Mouse (Mus musculus): ENCODE data around the gene Coro1b.
A peak's percentile ranks its signal among the peaks of the same experiment; 100 is the strongest.

Coro1b gene

DNA sequence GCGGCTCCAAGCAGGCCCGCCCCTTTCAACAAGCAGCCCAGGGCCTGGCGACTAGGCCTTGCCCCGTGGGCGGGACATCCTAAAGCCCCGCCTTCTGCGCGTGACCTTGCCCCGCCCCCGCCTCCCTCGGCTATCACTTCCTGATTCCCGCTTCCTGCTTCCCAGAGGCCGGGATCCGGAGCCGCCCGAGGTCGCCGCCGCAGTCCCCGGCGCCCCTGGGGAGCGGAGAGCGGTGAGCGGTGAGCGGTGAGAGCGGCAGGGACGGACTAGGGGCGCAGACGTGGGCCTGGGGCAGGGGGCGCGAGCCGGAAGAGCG lies at the start of gene Coro1b:
Gene Coro1b, plus strand, starts transcription at position 129 of the 316 bp plus-strand sequence.
- DNase-seq (ENCODE audit: low spot score in 2 of 2) = peak; percentile 97 to 98

DNA sequence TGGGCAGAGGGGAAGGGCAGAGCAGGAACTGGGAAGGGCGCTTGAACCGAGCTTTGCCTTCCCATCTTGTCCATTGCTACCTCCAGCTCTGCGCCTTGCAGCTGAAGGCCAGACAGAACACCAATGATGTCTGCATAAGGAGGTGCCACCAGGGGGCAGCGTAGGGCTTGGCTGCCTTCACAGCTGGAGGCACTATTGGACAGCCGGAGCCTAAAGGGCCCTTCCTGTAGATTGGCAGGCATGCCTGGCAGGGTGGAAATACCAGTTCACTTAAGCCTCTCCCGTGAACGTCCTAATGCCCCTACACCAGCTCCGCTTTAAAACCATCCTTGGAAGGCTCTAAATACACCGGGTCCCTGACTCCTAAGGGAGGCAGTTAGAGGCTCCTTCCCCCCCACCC lies 49.4 kb upstream of the Coro1b start:
- DNase-seq (ENCODE audit: low spot score in 2 of 2) = peak; percentile 87 to 88

DNA sequence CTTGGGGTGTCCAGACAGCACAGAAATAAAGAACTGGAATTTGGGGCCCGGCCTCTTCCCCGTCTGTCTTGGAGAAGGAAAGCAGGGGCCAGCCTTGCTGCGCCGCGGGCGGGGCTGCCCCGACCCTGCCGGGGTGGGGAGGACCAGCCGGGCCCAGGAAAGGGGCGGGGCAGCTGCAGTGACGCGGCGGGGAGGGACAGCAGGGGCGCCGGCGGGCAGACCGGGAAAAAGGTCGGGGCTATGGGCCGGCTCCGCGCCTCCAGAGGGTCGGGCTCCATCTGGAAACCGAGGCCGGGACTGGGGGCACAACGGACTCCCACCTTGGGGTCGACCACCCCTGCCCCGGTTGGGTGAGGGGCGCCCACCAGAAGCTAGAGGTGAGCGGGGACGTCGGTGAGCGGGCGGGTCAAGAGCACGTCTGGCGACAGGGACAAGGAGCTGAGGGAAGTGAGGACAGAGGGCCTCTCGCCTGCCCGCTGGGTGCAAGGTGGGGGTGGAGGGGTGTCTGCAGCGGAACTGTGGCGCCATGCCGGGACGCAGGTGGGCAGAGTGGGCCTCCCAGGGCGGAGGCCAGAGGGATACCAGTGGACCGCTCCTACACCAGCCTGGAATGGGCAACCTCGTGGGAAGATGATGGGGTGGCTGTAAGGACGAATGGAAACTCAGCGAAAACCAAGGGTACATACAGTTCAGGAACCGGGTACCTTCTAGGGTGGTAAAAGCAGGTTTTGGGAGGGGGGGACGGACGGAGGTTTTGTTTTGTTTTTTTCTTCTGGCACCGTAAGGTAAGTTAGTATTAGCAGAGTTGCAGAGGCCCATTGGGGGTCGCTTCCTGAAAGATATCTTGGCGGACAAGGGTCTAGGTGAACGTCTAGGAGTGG lies 48.3 kb upstream of the Coro1b start, which contains the start of gene Pitpnm1:
Gene Pitpnm1, plus strand, starts transcription at position 162 of the 881 bp plus-strand sequence.
- peak in 1 of 2 experiments; percentile 30 for DNase-seq (ENCODE audit: low spot score in 2 of 2)

DNA sequence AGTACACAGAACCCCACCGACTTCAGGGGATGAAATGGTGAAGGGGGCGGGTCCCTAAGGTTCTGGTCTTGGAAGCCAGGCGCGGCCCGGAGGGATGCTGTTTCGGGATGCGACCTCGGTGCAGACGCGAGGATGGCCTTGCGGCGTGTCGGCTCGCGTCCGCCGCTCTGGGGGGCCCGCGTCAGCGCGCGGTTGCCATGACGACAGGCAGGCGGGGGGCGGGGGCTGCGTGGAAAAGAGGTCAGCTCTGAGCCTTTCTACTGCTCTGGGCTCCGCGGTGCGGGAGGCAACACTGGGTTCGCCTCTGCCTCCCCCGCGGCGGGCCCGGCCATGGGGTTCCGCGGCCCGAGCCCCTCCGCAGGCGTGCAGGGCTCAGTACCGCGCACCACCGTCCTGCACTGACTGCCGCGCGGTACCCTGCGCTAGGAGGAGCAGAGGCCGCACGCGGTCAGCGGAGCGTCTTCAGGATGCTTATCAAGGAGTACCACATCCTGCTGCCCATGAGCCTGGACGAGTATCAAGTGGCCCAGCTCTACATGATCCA lies 47.6 kb upstream of the Coro1b start:
- peak in 1 of 2 experiments; percentile 70 for DNase-seq (ENCODE audit: low spot score in 2 of 2)

DNA sequence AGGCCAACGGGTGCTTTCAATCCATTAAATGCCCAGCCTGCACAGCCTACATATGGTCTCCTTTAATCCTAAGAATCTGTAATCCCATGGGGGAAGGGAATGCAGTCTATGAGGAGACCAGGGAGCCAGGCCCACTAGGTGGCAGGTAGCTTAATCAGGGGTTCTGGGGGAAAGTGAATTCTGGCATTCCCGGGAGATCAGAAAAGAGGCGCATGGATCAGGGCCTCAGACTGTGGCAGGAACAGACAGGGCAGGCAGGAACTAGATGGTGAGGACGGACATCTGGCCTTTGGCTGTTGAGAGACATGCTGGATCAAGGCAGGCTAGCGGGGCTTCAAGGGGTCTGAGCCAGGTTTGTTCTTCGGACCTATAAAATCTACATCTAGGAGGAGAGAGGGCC lies 47.0 kb upstream of the Coro1b start:
- DNase-seq (ENCODE audit: low spot score in 2 of 2) = no peak

DNA sequence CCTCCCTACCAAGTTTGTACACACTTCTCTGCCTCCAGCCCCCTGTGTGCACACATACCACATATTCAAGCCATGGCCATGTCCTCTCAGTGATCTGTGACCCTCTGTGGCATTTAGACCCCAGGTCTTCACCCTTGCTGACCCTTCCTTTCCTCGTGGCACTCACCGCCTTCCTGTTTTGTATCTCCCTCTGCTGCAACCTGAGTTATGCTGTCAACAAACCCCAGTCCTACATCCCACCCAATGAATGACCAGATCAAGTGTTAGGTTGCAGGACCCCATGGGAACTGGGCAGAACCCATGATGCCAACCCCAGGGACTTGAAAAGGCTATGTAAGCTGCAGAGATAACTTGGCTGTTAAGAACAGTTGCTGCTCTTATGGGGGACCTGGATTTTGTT lies 46.4 kb upstream of the Coro1b start:
- DNase-seq (ENCODE audit: low spot score in 2 of 2) = no peak

DNA sequence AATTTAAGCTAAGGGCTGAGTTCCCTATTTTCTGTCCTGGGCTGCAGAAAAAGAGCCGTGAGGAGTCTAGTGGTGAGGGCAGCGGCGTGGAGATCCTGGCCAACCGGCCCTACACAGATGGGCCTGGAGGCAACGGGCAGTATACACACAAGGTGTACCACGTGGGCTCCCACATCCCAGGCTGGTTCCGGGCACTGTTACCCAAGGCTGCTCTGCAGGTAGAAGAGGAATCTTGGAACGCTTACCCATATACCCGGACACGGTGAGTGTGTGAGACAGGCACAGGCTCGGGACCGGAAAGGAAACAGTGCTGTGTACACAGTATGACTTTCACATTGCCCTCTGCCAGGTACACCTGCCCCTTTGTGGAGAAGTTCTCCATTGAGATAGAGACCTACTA lies 45.8 kb upstream of the Coro1b start:
- no peak for DNase-seq (ENCODE audit: low spot score in 2 of 2)

DNA sequence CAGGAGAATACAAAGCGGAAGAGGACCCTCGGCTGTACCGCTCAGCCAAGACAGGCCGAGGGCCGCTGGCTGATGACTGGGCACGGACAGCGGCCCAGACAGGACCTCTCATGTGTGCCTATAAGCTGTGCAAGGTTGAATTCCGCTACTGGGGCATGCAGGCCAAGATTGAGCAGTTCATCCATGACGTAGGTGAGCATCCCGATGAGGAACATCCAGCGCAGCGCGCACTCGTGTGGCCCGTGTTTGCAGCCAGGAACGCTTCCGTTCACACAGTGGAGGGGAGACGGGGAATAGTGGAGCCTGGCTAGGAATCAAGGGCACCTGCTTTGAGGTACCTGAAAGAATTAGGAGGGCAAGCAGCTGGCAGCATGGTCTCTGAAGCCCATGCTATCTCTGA lies 45.1 kb upstream of the Coro1b start:
- no peak for DNase-seq (ENCODE audit: low spot score in 2 of 2)

DNA sequence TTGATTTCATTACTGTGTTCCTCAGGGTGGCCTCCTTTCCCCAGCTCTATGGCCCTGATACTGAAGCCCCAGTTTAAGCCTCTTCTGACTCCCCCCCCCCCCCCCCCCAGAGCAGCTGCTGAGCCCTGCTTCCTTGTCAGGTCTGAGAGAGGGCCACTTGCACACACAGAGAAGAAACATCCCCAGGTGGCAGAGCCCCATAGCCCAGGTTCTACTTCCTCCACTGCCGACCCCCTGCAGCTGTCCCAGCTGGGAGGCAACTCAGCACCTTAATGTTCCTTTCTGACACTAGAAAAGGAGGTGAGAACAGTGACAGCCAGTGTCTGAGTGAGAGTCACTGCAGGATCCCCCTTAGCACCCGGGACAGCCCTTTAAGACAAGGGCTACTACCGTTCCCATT lies 44.6 kb upstream of the Coro1b start:
- no peak for DNase-seq (ENCODE audit: low spot score in 2 of 2)

DNA sequence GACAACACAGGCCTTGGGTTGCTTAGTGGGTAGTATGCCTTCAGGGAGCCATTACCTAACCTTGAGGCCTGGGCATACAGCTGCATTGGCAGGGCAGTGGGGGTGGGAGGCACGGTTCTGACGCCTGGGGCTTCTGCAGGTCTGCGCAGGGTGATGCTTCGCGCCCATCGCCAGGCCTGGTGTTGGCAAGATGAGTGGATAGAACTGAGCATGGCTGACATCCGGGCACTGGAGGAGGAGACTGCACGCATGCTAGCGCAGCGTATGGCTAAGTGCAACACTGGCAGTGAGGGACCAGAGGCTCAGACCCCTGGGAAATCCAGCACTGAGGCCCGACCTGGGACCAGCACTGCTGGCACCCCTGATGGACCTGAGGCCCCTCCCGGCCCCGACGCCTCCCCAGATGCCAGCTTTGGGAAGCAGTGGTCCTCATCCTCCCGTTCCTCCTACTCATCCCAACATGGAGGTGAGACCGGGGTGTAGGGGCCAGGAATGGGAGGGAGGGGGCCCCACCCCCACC lies 43.7 kb upstream of the Coro1b start:
- DNase-seq (ENCODE audit: low spot score in 2 of 2) = no peak

DNA sequence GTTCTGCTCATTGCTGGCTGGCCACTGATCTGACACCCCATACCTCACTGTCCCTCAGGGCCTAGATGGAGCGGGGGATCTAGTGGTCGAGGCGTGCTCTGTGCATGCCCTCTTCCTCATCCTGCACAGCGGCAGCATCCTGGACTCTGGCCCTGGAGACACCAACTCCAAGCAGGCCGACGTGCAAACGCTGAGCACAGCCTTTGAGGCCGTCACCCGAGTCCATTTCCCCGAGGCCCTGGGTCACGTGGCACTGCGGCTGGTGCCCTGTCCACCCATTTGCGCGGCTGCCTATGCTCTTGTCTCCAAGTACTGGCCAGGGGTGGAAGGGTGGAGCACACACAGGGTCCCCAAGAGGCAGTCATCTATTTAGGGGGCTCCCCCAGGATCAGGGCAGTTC lies 41.8 kb upstream of the Coro1b start:
- DNase-seq (ENCODE audit: low spot score in 2 of 2) = no peak

DNA sequence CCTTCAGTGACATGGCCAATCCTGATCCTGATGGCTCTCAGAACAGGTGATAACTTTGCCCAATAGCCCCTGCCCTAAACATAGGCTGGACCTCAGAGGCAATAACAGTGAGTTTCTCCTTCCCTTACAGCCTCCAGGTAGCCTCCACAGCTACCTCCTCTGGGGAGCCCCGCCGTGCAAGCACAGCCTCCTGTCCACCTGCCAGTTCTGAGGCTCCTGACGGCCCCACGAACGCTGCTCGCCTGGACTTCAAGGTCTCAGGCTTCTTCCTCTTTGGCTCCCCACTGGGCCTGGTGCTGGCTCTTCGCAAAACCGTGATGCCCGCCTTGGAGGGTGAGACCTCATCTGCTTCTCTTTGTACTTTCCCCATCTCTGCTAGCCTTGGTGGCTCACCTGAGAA lies 39.9 kb upstream of the Coro1b start:
- no peak for DNase-seq (ENCODE audit: low spot score in 2 of 2)

DNA sequence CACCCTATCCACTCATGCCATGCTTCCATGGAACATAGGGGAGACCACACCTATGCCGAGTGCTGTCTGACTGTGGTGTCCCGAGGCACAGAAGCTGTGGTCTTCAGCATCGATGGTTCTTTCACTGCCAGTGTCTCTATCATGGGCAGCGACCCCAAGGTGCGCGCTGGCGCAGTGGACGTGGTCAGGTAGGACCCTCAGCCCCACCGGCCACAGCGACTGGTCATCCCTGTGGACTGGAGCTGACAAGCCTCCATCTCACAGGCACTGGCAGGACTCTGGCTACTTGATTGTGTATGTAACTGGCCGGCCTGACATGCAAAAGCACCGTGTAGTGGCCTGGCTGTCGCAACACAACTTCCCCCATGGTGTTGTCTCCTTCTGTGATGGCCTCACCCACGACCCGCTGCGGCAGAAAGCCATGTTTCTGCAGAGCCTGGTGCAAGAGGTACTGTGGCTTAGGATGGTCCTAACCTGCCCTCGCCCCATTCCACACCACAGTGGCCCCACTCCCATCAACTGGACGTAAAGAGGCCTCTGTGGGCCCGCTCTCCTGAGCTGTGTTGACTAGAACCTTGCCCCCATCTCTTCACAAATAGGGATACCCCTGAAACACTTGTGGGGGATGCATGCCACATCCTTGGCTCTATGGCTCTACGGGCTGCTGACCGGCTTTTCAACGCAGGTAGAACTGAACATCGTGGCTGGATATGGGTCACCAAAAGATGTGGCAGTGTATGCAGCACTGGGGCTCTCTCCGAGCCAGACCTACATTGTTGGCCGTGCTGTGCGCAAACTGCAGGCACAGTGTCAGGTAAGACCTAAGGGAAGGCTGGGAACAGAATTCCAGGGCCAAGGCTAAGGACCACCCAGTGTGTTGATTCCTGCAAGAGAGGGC lies 36.1 kb upstream of the Coro1b start:
- no peak for DNase-seq (ENCODE audit: low spot score in 2 of 2)

DNA sequence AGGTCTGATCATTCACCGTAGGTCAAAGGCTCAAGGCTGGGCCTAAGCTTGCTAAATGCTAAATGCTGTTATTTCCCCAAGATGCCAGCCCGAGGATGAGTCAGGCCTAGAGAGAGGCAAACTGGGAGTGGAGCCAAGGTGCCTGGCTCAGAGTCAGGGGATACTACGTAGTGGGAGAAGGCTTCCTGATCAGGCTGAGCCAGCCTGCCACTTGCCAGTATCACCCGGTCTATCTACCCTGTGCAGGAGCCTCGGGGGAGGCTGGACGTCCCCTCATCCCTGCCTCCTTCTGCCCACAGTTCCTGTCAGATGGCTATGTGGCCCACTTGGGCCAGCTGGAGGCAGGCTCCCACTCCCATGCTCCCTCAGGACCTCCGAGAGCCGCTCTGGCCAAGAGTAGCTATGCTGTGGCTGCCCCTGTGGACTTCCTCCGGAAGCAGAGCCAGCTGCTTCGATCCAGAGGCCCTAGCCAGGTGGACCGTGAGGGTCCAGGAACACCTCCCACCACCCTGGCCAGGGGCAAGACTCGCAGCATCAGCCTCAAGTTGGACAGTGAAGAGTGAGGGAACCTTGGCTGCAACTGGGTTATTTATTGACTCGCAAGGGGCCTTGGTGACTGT lies 35.1 kb upstream of the Coro1b start:
- DNase-seq (ENCODE audit: low spot score in 2 of 2) = peak in 1 of 2 experiments; percentile 72

DNA sequence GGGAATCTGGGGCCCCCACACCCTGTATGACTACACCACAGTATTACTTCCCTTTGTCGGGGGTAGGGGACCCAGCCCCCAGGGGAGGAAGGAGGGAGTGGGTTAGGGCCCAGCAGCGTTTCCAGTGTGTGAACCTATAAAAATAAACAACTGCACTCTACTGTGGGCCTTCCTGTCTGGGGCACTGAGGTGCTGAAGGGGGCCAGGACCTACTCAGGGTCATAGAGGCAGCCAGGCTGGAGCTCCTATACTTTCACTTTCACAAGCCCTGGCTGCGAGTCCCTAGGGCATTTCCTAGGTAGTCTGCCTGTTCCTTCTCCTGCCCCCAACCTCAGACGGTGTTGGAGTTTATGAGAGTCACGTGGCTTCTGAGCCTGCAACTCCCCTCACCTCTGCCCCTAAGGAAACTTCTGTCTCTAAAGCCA lies 34.6 kb upstream of the Coro1b start:
- no peak for DNase-seq (ENCODE audit: low spot score in 2 of 2)

DNA sequence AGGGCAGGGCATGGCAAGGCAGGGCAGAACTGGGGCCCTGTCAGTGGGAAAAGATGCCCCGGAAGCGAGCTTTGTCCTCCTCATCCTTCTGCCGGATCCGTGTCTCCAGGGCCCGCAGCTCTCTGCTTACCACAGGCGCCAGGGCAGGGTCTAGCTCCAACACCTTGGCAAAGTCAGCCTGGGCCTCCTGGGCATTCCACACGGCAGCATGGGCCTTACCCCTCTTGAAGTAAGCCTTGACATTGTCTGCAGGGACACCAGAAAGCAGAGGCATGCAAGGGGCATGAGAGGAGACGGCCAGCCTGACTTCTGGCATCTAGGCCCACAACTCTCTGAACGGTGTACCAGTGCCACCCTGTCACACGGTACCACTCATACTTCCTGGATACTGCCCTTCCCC lies 33.9 kb upstream of the Coro1b start:
- no peak for DNase-seq (ENCODE audit: low spot score in 2 of 2)

DNA sequence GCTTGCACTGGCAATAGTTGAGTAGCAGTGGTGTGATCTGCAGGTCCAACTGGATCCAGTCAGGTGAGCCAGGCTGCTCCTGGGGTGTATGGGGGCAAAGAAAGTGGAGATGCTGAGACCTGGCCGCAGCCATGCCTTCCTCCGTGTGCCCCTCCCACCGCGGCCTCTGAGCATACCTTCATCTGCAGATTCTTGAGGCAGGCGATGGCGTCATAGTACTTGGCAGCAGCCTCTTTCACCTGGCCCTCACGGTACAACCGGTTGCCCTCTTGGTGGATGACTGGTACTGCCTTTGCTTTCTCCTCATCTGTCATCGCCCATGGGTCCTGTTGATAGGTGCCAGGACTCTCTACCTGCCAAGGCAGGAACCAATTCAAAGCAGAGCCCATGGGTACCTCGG lies 33.3 kb upstream of the Coro1b start:
- DNase-seq (ENCODE audit: low spot score in 2 of 2) = no peak

DNA sequence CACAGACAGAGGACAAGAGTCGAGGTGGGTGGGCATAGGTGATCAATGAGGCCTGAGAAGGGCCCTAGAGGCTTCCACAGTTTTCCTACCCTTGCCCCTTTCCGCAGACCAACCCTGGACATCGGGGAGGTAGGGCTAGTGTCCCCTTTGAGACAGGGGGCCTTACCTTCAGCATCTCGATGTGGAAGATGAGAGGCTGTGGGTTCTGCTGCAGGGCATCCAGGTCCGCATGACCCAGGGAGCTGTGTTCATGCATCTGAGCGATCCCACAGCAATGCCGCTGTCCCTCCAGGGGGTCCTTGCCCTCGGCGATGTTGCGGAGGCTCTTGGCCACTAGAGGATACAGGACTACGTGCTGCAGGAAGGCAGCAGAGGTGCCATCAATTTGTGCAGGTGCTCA lies 32.6 kb upstream of the Coro1b start:
- DNase-seq (ENCODE audit: low spot score in 2 of 2) = no peak

DNA sequence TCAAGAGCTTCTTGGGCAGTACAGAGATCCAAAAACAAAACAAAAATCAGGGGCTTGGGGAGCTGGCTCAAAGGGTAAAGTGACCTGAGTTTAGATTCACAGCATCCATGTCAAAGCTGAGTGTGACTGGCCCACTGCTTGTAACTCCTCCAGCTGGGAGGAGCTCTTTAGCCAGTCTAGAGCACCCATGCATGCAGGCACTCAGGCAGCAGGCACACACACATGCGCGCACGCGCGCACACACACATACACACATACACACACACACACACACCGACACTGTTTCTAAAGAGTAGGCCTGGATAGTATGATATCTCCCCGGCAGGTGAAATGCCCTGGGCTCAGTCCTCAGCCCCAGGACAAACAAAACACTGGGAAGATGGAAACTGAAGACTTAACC lies 31.4 kb upstream of the Coro1b start:
- DNase-seq (ENCODE audit: low spot score in 2 of 2) = no peak

DNA sequence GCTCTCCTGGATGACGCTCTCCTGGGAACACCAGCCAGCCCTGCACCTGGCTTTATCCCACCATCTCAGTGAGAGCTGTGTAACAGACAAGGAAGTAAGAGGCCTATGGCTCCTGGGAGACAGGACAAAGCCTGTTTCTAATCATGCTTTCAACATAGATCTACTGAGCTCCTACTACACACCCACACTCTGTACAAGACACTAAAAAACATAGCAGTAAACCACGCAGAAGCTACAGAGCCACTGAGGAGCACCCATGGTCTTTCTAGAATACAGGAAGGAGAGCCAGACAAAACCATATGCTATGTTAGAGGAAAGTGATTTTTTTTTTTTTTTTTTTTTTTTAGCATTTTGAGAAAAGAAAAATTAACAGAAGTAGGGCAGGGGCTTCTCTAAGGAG lies 30.1 kb upstream of the Coro1b start:
- no peak for DNase-seq (ENCODE audit: low spot score in 2 of 2)

DNA sequence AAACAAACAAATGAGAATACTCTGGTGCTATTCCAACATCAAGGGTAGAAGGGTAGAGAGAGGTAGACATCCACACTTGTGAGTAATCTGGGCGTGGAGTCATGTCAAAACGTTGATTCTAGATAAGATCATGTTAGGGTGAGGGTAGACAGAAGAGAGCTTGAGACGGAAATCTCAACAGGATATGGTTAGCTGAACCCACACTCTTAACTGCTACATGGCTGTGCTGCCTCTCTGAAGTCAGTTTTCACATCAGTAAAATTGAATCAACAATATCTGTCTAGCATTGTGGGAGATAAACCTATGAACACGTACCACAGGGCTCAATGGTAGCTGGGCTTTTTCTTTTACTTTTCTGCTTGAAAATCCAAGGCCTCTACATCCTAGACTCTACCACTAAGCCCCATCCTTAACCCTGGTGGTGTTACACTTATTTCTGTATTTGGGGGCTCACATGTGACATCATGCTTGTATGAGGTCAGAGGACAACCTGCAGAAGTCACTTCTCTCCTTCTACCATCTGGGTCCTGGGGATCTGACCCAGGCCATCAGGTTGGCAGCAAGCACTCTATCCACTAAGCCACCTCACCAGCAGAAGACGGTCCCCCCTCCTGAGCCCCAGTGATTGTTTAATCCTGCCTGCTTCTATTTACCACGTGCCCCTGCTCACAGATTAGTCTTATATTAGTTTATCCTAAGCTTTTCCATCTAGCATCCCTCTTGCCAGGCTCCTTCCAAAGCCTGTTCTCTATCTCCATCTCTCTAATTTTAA lies 28.5 kb upstream of the Coro1b start:
- no peak for DNase-seq (ENCODE audit: low spot score in 2 of 2)

All from cerebellum, postnatal 4 days (tissue).